Mouse (Mus musculus): ENCODE results near the gene Fcgbp.
"Not testable (repeated sequence)": the region's sequence is repeated elsewhere in the genome, so short reads cannot be mapped to it uniquely, and the experiment has no call there.

Gene Fcgbp

GRCm38 (mm10) chr7:28070531-28071298 is at the start of gene Fcgbp:
Gene Fcgbp (plus strand): TSS chr7:28071236.
- no peak for DNase-seq

DNA sequence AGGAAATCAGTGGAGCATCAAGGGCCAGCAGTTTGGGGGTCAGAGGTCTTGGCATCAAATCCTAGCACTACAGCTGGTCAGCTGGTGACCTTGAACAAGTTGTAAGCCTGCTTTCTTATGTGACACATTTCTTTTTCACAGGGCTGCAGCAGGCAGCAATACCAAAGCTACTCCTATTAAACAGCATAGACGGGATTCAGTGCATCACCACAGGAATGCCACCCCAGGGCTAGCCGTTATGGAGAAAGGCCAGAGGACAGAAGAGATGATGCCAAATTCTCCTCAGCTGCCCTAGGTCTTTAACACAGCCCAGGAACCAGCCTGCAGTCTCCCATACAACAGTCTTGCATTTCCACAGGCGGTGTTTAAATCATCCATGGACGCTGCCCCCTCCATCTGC is 26.5 kb upstream of the Fcgbp start:
- DNase-seq = no peak

DNA sequence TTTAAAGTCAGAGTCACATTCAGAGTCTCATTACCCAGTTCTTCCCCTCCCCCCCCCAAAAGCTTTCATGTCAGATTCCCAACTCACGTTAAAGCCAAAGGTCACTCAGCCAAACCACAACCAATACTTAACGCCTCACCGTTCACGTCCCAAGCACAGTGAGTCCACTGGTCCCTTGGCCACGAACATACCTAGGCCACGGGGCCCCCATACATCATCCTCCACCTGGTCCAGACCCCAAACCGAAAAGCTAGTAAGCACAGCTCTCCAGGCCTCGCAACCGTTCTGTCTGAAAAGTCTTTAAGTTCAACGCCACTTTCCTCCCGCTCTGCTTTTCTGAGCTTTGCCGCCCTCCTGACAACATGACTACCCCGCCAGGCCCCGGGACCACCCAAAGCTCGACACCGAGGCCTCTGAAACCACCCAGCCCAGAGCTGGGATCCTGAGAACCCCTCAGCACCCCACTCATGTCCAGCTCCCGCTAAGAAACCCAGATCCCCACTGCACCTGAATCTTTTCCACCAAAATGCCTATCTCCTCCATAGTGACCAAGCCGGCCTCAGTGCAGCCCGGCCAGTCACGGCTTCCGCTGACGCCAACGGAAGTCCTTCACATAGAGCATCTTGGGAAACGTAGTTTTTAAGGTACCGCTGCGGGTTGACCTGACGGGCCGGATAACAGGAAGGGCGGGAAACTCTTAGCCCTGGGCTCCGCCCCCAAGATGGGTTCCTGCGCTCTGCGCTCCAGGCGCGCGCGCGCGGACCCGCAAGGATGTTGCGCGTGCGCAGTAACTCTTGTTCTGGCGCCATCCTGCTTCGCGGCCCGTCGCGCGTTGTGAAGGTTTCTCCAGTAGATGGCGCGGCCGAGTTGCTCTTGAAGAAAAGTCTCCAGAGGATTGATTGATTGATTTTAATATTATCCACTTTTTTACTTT is 21.3 kb upstream of the Fcgbp start, which contains the start of gene Psmc4:
Gene Psmc4, minus strand, starts transcription at position 626 of the 934 bp plus-strand sequence.
- peak; percentile 99 for DNase-seq

DNA sequence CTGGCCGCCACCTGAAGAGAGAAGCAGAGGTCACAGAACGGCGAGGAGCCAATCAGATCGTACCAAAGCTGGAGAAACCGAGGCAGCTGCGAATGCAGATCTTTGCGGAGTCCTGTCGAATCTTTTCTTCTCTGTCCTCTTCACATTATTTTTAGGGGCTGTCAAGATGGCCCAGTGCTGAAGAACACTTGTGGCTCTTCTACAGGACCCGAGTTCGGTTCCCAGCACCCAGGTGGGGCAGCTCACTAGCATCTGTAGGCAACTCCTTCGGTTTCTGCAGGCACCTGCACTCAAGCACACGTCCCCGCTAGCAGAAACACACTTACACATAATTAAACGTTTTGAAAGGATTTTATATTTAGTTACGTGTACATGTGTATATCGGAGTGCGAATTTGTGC is 20.5 kb upstream of the Fcgbp start:
- no peak for DNase-seq

- DNase-seq = no peak
Measured at GRCm38 (mm10) chr7:28053046-28053930, 17.7 kb upstream of the Fcgbp start.

DNA sequence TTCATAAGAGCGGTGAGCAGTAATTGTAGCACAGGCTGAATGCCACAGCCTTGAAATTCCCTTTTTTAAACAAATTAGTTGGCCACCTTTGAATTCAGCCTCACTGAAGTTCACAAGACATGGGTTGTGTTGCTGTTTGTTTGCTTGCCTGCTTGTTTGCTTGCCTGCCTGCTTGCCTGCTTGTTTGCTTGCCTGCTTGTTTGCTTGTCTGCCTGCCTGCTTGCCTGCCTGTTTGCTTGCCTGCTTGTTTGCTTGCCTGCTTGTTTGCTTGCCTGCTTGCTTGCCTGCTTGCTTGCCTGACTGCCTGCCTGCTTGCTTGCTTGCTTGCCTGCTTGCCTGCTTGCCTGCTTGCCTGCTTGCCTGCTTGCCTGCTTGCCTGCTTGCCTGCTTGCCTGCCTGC is 11.1 kb upstream of the Fcgbp start:
- no peak for DNase-seq

- DNase-seq = no peak
Measured at GRCm38 (mm10) chr7:28068661-28069060, 2.4 kb upstream of the Fcgbp start.

DNA sequence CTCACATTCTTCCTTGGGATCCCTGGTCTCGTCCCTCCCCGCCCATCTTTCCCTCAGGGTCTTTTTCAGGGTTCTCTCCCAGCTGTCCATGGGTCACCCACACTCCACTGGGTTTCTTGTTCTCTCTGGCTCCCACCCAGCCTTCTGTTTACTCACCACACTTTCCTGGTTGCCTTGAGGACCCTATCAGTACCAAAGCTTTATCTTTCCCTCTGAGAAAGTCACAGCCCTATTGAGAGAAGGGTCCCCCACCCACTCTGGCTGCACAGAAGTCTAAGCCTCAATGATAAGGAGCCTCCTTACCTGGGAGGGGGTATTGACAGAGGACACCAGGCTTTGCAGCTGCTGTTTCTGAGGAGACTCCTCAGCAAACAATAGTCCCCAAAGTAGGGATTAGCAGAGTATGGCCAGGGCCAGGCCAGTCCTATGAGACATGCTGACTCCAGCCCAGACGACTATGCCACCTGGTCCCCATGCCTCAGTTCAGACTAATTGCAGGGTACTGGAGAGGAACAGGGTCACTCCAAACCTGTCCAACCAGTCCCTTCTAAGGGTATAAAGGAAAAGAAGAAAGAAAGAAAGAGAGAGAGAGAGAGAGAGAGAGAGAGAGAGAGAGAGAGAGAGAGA is 1.4 kb upstream of the Fcgbp start:
- no peak for DNase-seq

DNA sequence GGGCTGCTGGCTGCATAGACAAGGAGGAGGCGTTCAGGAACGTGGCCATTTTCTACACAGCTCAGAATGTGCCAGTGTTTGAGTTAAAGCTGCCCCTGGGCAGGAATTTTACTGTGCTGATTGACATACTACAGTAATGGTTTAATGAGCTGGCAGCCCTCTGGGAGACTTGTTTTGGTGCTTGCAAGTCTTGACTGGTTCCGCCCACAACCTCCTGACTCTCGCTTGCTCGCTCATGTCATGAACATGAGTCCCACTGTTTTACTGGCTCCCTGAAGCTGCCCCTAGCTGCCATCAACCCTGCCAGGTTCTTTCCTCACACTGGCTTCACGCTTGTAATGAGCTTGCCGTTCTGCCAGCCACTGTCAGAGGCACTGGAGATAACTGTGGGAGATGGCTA is 13.2 kb downstream of the Fcgbp start:
- DNase-seq = peak; percentile 61

DNA sequence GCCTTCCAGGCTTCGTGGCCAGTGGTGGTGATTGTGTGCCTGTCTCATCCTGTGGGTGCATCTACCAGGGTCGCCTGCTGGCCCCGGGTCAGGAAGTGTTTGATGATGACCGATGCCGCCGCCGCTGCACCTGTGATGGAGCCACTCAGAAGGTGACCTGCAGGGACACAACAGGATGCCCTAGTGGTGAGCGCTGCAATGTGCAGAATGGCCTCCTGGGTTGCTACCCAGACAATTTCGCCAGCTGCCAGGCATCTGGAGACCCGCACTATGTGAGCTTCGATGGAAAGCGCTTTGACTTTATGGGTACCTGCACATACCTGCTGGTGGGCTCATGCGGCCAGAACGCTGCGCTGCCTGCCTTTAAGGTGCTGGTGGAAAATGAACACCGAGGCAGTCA is 15.2 kb downstream of the Fcgbp start:
- no peak for DNase-seq

GRCm38 (mm10) chr7:28093541-28093940 is 22.5 kb downstream of the Fcgbp start:
- DNase-seq = no peak

- no peak for DNase-seq
Measured at GRCm38 (mm10) chr7:28099101-28099500, 28.1 kb downstream of the Fcgbp start.

GRCm38 (mm10) chr7:28100596-28101590 is 29.9 kb downstream of the Fcgbp start:
- DNase-seq = peak; percentile 42

DNA sequence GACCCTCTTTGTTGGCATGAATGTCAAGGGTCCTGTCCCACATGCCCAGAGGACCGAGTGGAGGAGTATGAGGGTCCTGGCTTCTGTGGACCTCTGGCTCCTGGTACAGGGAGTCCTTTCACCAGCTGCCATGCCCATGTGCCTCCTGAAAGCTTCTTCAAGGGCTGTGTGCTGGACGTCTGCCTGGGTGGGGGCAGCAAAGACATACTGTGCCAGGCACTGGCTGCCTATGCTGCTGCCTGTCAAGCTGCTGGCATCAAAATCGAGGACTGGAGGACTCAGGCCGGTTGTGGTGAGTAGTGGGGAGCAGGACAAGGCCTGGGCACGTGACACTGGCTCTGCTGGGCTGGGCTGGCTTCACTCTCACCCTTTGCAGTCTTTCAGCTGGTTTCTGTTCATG is 31.9 kb downstream of the Fcgbp start:
- DNase-seq = not testable (repeated sequence)

DNA sequence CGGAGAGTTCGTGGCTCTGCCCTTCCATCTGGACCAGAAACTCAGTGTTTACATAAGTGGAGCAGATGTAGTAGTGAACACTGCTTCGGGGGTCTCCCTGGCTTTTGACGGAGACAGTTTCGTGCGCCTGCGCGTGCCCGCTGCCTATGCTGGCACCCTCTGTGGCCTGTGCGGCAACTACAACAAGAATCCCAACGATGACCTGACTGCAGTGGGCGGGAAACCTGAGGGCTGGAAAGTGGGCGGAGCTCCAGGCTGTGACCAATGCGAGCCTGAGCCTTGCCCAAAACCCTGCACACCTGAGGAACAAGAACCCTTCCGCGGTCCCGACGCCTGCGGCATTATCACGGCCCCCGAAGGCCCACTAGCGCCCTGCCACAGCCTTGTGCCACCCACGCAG is 33.6 kb downstream of the Fcgbp start:
- DNase-seq = peak; percentile 70

- DNase-seq = no peak
Measured at GRCm38 (mm10) chr7:28106241-28106640, 35.2 kb downstream of the Fcgbp start.

DNA sequence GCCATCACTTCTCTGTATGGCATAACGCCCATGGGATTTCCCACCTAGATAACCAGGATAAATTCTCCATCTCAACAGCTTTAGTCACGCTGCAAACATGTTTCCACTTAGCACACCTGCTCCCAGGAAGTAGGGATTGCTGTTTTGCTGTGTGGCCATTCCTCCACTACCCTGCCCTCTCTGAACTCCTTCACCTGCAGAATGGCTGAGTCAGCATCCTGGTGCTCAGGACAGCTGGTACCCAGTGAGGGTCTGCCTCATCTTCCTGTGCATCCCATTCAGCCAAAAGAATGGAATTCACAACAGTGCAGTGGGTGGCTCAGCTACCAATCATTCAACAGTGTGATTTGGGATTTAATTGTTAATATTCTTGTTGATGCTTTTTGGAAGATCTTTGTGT is 43.6 kb downstream of the Fcgbp start:
- no peak for DNase-seq

DNA sequence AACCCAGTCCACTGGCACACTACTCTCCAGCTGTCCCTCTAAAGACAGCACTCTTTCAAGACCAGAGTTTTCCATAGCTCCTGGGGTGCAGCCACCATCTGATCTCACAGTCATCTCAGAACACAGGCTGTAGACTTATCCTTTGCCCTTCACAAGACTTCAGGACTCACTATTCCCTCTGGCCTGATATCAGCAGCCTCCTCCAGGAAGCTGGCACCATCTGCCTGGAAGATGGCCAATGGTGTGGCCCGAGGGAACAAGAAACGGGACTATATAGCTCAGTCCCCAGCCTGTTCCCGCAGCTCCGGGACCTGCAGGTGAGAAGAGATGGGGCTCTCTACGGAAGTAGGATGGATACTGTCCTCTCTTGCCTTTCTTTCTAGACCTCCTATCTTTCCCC is 58.1 kb downstream of the Fcgbp start, which contains the start of gene 9530053A07Rik:
Gene 9530053A07Rik, plus strand, starts transcription at position 301 of the 400 bp plus-strand sequence.
- no peak for DNase-seq

GRCm38 (mm10) chr7:28137613-28138012 is 66.6 kb downstream of the Fcgbp start:
- peak; percentile 81 for DNase-seq

DNA sequence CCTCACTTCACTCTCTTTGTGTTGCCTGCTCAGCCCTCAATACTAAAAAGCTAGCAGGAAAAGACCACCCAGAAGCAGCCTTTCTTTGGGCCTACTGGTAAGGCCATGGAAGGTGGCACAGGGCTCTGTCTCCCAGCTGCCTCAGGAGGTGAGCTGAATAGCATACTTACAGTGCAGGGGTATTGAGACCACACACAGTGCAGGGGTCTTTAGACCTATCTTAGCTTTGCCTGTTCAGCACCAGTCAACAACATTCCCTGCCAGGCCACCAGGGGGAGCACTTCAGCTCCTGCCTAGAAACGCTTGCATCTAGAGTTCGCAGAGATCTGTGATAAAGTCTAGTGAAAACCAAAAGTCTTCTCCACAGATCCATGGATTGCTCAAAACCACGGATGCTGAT is 77.2 kb downstream of the Fcgbp start:
- DNase-seq = peak; percentile 84

GRCm38 (mm10) chr7:28149841-28150240 is 78.8 kb downstream of the Fcgbp start:
- DNase-seq = no peak

All from retina, postnatal 1 day (tissue).